Mouse (Mus musculus) CD8-positive naive resting alpha-beta T cell, adult 2 months (primary cell): ENCODE results near the gene Abcg1.
A peak's percentile ranks its signal among the peaks of the same experiment; 100 is the strongest.

Experiments
- DNase-seq, 2 experiments: peaks; one replicate each; pipeline ENCODE4 v3.0.0; 2022; ENCODE audit warnings: low read depth in 2 of 2, low spot score in 2 of 2

Abcg1 gene

GRCm38 (mm10) chr17:31125548-31126266 is 68.2 kb downstream of the Abcg1 start:
- DNase-seq: no peak

DNA sequence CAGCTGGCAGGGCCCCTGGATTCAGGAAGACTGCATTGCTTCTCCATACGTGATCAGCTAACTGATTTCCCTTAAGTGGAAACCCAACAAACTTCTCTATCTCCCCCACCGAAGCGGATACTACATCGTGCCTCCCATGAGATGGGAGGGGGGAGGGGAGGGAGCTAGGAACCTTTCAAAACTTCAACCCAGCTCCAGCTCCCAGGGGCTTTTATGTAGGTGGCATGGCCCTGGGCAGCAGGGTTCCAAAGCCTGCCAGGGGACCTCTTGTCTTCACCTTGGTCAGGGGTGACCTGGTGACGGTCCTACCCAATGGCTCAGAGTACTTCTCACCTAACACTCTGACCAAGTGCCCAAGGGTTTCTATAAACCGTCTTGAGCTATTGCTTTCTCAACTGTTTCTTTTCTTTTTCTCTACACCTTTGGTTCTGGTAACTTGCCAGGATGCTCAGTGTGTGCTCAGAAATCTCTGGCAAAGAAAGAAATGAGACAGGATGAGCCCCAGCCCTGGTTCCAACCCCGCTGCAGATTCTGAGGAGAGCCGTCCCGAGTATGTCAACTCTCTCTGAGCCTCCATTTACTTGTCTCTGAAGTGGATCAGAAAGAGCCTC is 71.3 kb downstream of the Abcg1 start:
- DNase-seq: no peak

DNA sequence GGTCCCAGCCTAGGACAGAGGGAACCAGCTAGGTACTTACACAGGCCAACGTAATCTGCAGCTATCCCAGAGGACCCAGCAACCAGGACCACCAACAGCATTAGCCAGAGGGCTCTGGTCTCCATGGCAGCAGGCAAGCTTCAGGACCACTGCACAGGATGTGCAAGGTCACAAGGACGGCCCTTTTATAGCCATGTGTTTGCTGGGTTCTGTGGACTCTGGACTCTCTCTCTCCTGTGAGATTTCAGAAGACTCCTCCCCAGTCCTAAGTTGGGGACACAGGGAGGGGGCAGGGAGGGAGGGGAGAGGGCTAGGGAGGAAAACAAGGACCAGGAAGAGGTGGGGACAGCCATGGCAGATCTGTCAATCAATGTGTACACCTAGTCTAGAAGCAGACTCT is 72.0 kb downstream of the Abcg1 start, which contains the start of gene Tff3:
Tff3 (minus strand) TSS at position 195 of the 400 bp plus-strand sequence.
- DNase-seq: no peak

DNA sequence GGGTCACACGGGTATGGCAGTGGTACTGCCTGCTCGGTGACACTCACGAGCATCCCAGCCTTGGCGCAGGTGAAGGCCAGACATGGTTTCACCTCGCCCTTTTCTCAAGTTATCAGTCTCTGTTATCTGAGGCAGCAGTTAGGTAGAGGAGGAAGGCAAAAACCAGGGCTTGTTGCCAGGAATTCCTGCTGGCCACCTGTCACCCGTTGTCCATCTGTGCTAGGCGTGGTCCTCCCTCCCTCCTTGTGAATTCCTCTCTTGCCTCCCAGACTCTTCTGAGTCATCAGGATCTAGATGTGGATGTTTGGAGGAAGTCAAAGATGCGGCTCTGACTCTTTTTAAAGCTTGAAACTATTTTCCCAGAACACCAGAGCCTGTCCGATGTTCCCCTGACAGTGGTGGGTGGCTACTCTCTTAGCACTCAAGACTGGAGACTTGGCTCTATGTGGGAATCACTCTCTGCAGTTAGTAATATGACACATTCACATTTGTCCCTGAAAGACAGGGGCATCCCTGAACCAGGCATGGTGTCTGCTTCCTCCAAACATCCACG is 73.9 kb downstream of the Abcg1 start:
- DNase-seq: no peak

GRCm38 (mm10) chr17:31133776-31134175 is 76.3 kb downstream of the Abcg1 start:
- DNase-seq: no peak

DNA sequence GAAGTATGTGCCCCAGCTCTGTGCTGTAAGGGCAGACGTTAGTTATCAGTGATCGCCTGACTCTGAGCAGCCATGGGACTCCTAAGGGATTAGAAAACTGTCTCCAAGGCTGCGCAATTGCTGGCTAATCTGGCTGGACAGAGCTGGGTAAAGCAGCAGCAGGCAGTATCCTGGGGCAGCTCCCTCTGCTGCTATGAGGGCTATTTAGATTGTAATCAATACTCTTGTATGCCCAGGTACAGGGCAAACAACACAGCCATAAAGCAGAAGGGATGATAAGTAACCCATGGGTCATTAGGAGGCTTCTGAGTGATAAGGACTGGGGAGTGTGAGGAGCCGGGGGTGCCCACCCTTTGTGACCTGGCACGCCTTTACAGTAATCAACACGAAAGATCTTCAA is 77.4 kb downstream of the Abcg1 start:
- DNase-seq: no peak

DNA sequence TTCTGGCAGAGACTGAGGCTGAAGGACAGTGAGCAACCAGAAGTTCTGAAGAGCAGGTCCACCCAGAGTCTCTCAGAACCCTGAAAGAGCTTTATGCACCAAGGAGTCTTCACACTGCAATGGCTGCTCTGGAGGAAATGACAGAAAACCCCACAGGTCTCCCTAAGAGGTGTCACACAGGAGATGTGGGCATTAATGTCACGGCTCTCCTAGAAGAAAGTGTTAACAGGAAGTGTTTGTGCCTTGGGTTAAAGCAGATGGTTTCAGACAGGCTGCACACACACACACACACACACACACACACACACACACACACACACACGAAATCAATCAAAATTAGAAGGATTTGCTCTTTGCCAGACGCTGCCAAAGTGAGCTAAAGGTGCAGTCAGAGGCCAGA is 78.8 kb downstream of the Abcg1 start:
- DNase-seq: no peak

GRCm38 (mm10) chr17:31136821-31137220 is 79.3 kb downstream of the Abcg1 start:
- no peak for DNase-seq

DNA sequence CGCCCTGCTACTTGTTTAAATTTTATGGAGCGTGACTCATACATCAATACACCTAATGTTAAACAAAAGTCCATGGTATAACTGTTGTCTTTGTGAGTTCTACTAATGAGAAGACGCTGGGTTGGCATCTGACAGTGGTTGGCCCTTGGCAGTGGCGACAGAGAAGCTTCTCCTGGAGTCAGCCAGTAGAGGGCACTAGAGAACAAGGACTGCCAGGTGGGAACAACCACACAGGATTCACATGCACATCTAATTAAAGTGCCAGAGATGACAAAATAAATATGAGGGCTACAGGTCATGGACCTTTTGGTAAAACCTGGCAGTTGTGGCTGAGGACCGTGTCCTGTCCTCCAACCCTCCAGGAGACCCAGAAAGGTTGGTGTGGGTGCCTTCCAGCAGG is 80.9 kb downstream of the Abcg1 start:
- DNase-seq: peak; percentile 62 to 75

DNA sequence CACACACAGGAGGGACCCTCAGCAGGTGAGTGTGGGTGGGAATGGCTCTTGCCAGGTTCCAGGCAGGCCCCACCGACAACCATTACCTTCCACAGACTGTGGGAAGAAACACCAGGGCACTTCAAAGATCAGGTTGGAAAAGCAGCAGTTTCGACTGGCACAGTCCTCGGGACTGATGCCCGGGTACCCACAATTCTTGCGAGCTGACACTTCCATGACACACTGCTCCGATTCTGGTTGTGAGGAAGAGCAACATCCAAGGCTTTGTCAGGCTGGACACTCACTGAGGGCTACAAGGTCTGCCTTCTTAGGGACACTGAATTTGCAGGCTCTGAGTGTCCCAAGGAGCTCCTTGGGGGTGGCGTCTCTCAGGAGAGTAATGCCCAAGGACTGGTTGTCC is 84.6 kb downstream of the Abcg1 start:
- no peak for DNase-seq

DNA sequence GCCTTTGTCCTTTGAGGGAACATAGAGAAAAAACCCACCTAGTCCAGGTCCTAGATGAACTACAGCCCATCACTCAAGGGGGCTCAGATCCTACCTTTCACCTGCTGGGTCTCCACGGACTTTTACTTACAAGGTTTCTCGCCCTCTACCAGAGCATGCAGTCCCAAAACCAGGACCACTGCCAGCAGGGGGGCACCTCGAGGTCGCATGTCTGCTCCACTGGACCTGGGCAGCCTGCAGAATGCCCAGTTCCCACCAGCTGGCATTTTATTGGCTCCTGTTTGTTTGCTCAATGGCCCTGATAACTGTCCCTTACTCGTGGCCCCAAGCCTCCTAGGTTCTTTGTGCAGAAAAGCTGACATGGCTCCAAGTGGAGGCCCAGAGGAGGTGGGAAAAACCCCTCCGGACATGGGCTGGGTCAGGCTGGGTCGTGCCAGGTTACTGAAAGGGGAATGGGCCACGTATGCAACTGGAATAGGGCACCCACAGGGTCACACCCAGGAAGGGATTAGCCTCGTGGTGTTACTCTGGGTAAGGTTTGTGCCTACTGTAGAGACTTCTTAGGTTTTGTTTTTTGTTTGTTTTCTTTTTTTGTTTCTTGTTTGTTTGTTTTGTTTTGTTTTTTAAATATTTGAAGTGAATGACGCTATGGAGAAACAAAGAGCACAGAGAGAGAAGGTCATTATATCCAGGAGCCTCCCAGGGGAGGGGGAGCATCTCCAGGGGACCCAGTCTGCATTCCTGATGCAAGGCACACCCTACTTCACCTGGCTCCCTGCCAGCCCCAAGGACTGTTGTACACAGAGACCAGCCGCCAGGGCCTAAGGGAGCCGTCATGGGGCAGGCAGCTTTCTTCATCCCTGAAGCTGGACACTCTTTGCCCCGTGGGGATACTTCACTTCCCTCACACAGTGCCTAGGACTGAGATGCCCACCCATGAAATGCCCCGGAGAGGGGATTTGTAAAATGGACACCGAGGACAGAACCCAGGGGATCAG is 86.9 kb downstream of the Abcg1 start, which contains the start of gene Tff2:
Tff2 (minus strand) TSS at position 243 of the 998 bp plus-strand sequence.
- DNase-seq: no peak

GRCm38 (mm10) chr17:31145998-31146397 is 88.5 kb downstream of the Abcg1 start:
- DNase-seq: no peak

- no peak for DNase-seq
Observed at GRCm38 (mm10) chr17:31152512-31152911, 95.0 kb downstream of the Abcg1 start.

- DNase-seq: no peak
Observed at GRCm38 (mm10) chr17:31152966-31153499, 95.6 kb downstream of the Abcg1 start.

DNA sequence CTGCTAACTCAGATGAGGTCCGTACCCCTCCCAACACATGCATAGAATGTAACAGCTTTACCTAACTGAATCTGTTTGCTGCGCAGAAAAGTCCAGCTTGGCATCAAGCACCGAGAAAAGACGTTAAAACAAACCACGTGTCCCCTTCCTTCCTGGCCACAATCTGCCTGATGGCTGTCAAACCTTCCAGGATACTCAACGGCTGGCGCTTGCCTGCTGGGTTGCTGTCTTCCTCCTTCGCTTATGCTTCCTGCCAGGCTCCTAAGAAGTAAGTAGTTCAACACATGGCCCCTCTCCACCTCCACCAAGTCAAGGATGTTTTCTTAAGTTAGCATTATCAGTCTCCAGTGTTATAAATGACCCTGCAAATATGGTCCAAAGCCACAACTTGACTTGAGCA is 96.3 kb downstream of the Abcg1 start:
- DNase-seq: no peak

DNA sequence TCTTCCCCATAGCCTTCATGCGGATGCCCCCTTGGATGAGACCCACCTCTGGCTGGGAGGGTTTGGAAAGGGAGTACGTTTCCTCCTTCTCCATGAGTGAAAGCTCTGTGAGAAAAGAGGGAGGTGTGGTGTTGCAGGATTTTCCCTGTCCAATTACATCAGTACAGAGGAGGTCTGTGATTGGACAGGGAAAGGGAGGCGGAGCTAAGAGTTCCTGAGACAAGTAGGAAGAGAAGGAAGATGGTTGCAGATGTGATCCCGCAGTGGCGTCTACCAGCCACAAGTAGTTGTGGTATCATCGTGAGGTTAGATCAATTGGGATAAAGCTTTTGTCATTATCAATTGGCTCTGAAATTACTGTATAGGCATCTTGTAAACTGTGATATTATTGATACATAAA is 100.4 kb downstream of the Abcg1 start:
- DNase-seq: no peak

GRCm38 (mm10) chr17:31160291-31160690 is 102.8 kb downstream of the Abcg1 start:
- DNase-seq: no peak

DNA sequence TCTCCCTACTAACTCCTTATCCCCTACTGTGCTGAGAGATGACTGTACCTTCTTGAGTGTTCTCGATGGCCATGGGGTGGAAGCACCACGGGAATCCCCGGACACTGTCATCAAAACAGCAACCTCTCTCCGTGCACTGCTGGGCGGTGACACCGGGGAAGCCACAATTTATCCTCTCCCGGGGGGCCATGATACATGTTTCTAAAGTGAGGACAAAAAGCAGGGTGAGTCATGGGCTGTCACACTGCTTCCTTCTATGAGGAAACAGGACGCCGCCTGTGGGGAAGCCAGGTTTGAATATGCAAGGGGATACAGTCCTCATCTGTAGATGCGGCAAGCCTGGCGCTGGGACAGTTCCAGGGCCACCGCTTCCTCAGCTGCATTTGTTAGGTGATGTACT is 105.1 kb downstream of the Abcg1 start:
- no peak for DNase-seq

- no peak for DNase-seq
Observed at GRCm38 (mm10) chr17:31163821-31164220, 106.3 kb downstream of the Abcg1 start.

- DNase-seq: no peak
Observed at GRCm38 (mm10) chr17:31165127-31165526, 107.7 kb downstream of the Abcg1 start, which contains the start of gene Tff1. Tff1 (minus strand) TSS chr17:31165277.
